Mouse (Mus musculus): ENCODE data around the gene Eya3. TPM values are rescaled to one million over a fixed set of nuclear protein-coding genes. Genes with fewer than 3 reads are reported as not detected.
"Not testable (repeated sequence)": the region's sequence is repeated elsewhere in the genome, so short reads cannot be mapped to it uniquely, and the experiment has no call there.

Eya3 gene
- polyA plus RNA-seq, 1 experiment from 2014 or later = 37.1 TPM

GRCm38 (mm10) chr4:132734766-132735165, 96.0 kb downstream of the Eya3 start:
- H3K4me2 ChIP-seq (ENCODE audit: low read depth, low read length) = no peak overlapping the region
- H3K27ac ChIP-seq (replicated peaks; ENCODE audit: low read depth, low read length) = no peak overlapping the region
- WGBS = 92% methylated on average over 2 of the region's 2 CpGs
- no peak for ATAC-seq (replicated peaks; ENCODE audit: insufficient number of reproducible peaks, low FRiP score, low TSS enrichment, low read depth)
- no peak for DNase-seq (ENCODE audit: low spot score)
- H3K36me3 ChIP-seq (replicated peaks; ENCODE audit: control insufficient read depth, insufficient read depth, low read depth, low read length) = no peaks in the 10 kb centered on the region
- H3K4me3 ChIP-seq (ENCODE audit: low read depth, low read length) = no peak overlapping the region
- no peaks in the 10 kb centered on the region for H3K9me3 ChIP-seq (replicated peaks; ENCODE audit: control insufficient read depth, low read length)
- H3K4me1 ChIP-seq (ENCODE audit: control insufficient read depth, insufficient read depth, low read length) = no peaks in the 10 kb centered on the region
- H3K27me3 ChIP-seq (ENCODE audit: control insufficient read depth, insufficient read depth, low read length) = no peaks in the 10 kb centered on the region
- no peak overlapping the region for H3K9ac ChIP-seq (replicated peaks; ENCODE audit: low read length)

GRCm38 (mm10) chr4:132735389-132735788, 96.6 kb downstream of the Eya3 start:
- Histone ChIP-seq H3K9me3 (replicated peaks; ENCODE audit: control insufficient read depth, low read length) (no peaks in the 10 kb centered on the region), H3K27me3 (ENCODE audit: control insufficient read depth, insufficient read depth, low read length) (no peaks in the 10 kb centered on the region), H3K4me3 (ENCODE audit: low read depth, low read length) (no peak overlapping the region), H3K9ac (replicated peaks; ENCODE audit: low read length) (no peak overlapping the region), H3K36me3 (replicated peaks; ENCODE audit: control insufficient read depth, insufficient read depth, low read depth, low read length) (no peaks in the 10 kb centered on the region), H3K4me2 (ENCODE audit: low read depth, low read length) (no peak overlapping the region), H3K27ac (replicated peaks; ENCODE audit: low read depth, low read length) (no peak overlapping the region), H3K4me1 (ENCODE audit: control insufficient read depth, insufficient read depth, low read length) (no peaks in the 10 kb centered on the region)
- no peak for ATAC-seq (replicated peaks; ENCODE audit: insufficient number of reproducible peaks, low FRiP score, low TSS enrichment, low read depth)
- WGBS = 82% methylated on average over 2 of the region's 2 CpGs
- no peak for DNase-seq (ENCODE audit: low spot score)

GRCm38 (mm10) chr4:132735894-132736293, 97.1 kb downstream of the Eya3 start:
- no peak overlapping the region for H3K4me2 ChIP-seq (ENCODE audit: low read depth, low read length)
- no peaks in the 10 kb centered on the region for H3K9me3 ChIP-seq (replicated peaks; ENCODE audit: control insufficient read depth, low read length)
- H3K36me3 ChIP-seq (replicated peaks; ENCODE audit: control insufficient read depth, insufficient read depth, low read depth, low read length) = no peaks in the 10 kb centered on the region
- no peaks in the 10 kb centered on the region for H3K27me3 ChIP-seq (ENCODE audit: control insufficient read depth, insufficient read depth, low read length)
- DNase-seq (ENCODE audit: low spot score) = no peak
- no peak for ATAC-seq (replicated peaks; ENCODE audit: insufficient number of reproducible peaks, low FRiP score, low TSS enrichment, low read depth)
- H3K27ac ChIP-seq (replicated peaks; ENCODE audit: low read depth, low read length) = no peak overlapping the region
- WGBS = 53% methylated on average over 3 of the region's 3 CpGs
- no peaks in the 10 kb centered on the region for H3K4me1 ChIP-seq (ENCODE audit: control insufficient read depth, insufficient read depth, low read length)
- no peak overlapping the region for H3K9ac ChIP-seq (replicated peaks; ENCODE audit: low read length)
- no peak overlapping the region for H3K4me3 ChIP-seq (ENCODE audit: low read depth, low read length)

- not testable (repeated sequence) for H3K36me3 ChIP-seq (replicated peaks; ENCODE audit: control insufficient read depth, insufficient read depth, low read depth, low read length); H3K4me2 ChIP-seq (ENCODE audit: low read depth, low read length); DNase-seq (ENCODE audit: low spot score); H3K27me3 ChIP-seq (ENCODE audit: control insufficient read depth, insufficient read depth, low read length); H3K9ac ChIP-seq (replicated peaks; ENCODE audit: low read length); ATAC-seq (replicated peaks; ENCODE audit: insufficient number of reproducible peaks, low FRiP score, low TSS enrichment, low read depth); H3K27ac ChIP-seq (replicated peaks; ENCODE audit: low read depth, low read length); H3K4me1 ChIP-seq (ENCODE audit: control insufficient read depth, insufficient read depth, low read length); H3K9me3 ChIP-seq (replicated peaks; ENCODE audit: control insufficient read depth, low read length); H3K4me3 ChIP-seq (ENCODE audit: low read depth, low read length)
- 88% methylated on average over 9 of the region's 9 CpGs for WGBS
Measured at GRCm38 (mm10) chr4:132737154-132737553, 98.4 kb downstream of the Eya3 start.

- DNase-seq (ENCODE audit: low spot score) (no peak), ATAC-seq (replicated peaks; ENCODE audit: insufficient number of reproducible peaks, low FRiP score, low TSS enrichment, low read depth) (no peak)
- Histone ChIP-seq H3K9me3 (replicated peaks; ENCODE audit: control insufficient read depth, low read length) (no peaks in the 10 kb centered on the region), H3K9ac (replicated peaks; ENCODE audit: low read length) (no peak overlapping the region), H3K36me3 (replicated peaks; ENCODE audit: control insufficient read depth, insufficient read depth, low read depth, low read length) (no peaks in the 10 kb centered on the region), H3K27me3 (ENCODE audit: control insufficient read depth, insufficient read depth, low read length) (no peaks in the 10 kb centered on the region), H3K4me2 (ENCODE audit: low read depth, low read length) (no peak overlapping the region), H3K4me1 (ENCODE audit: control insufficient read depth, insufficient read depth, low read length) (no peaks in the 10 kb centered on the region), H3K4me3 (ENCODE audit: low read depth, low read length) (no peak overlapping the region), H3K27ac (replicated peaks; ENCODE audit: low read depth, low read length) (no peak overlapping the region)
- 92% methylated on average over 7 of the region's 7 CpGs for WGBS
Measured at GRCm38 (mm10) chr4:132741491-132741890, 102.7 kb downstream of the Eya3 start.

- DNase-seq (ENCODE audit: low spot score) (no peak), ATAC-seq (replicated peaks; ENCODE audit: insufficient number of reproducible peaks, low FRiP score, low TSS enrichment, low read depth) (no peak)
- no peak overlapping the region for H3K4me3 ChIP-seq (ENCODE audit: low read depth, low read length)
- H3K27me3 ChIP-seq (ENCODE audit: control insufficient read depth, insufficient read depth, low read length) = no peaks in the 10 kb centered on the region
- no peak overlapping the region for H3K4me2 ChIP-seq (ENCODE audit: low read depth, low read length)
- H3K4me1 ChIP-seq (ENCODE audit: control insufficient read depth, insufficient read depth, low read length) = no peaks in the 10 kb centered on the region
- WGBS = 82% methylated on average over 11 of the region's 11 CpGs
- H3K27ac ChIP-seq (replicated peaks; ENCODE audit: low read depth, low read length) = no peak overlapping the region
- H3K9me3 ChIP-seq (replicated peaks; ENCODE audit: control insufficient read depth, low read length) = no peaks in the 10 kb centered on the region
- H3K36me3 ChIP-seq (replicated peaks; ENCODE audit: control insufficient read depth, insufficient read depth, low read depth, low read length) = no peaks in the 10 kb centered on the region
- no peak overlapping the region for H3K9ac ChIP-seq (replicated peaks; ENCODE audit: low read length)
Measured at GRCm38 (mm10) chr4:132743992-132744911, 105.5 kb downstream of the Eya3 start.

GRCm38 (mm10) chr4:132746911-132747517, 108.2 kb downstream of the Eya3 start:
- WGBS = 88% methylated on average over 9 of the region's 9 CpGs
- Histone ChIP-seq H3K27ac (replicated peaks; ENCODE audit: low read depth, low read length) (no peak overlapping the region), H3K4me2 (ENCODE audit: low read depth, low read length) (no peak overlapping the region)

GRCm38 (mm10) chr4:132747664-132748259, 109.0 kb downstream of the Eya3 start:
- ATAC-seq (replicated peaks; ENCODE audit: insufficient number of reproducible peaks, low FRiP score, low TSS enrichment, low read depth) = no peak
- Histone ChIP-seq H3K27me3 (ENCODE audit: control insufficient read depth, insufficient read depth, low read length) (no peaks in the 10 kb centered on the region), H3K27ac (replicated peaks; ENCODE audit: low read depth, low read length) (no peak overlapping the region), H3K9ac (replicated peaks; ENCODE audit: low read length) (no peak overlapping the region), H3K4me2 (ENCODE audit: low read depth, low read length) (no peak overlapping the region), H3K9me3 (replicated peaks; ENCODE audit: control insufficient read depth, low read length) (no peaks in the 10 kb centered on the region), H3K4me3 (ENCODE audit: low read depth, low read length) (no peak overlapping the region), H3K36me3 (replicated peaks; ENCODE audit: control insufficient read depth, insufficient read depth, low read depth, low read length) (no peaks in the 10 kb centered on the region), H3K4me1 (ENCODE audit: control insufficient read depth, insufficient read depth, low read length) (no peaks in the 10 kb centered on the region)
- WGBS = 54% methylated on average over 9 of the region's 9 CpGs
- no peak for DNase-seq (ENCODE audit: low spot score)

More at GRCm38 (mm10) chr4:132746911-132747517, 108.2 kb downstream of the Eya3 start:
- no peaks in the 10 kb centered on the region for H3K9me3 ChIP-seq (replicated peaks; ENCODE audit: control insufficient read depth, low read length)
- ATAC-seq (replicated peaks; ENCODE audit: insufficient number of reproducible peaks, low FRiP score, low TSS enrichment, low read depth) (no peak), DNase-seq (ENCODE audit: low spot score) (no peak)
- H3K4me3 ChIP-seq (ENCODE audit: low read depth, low read length) = no peak overlapping the region
- no peaks in the 10 kb centered on the region for H3K36me3 ChIP-seq (replicated peaks; ENCODE audit: control insufficient read depth, insufficient read depth, low read depth, low read length)
- H3K27me3 ChIP-seq (ENCODE audit: control insufficient read depth, insufficient read depth, low read length) = no peaks in the 10 kb centered on the region
- no peak overlapping the region for H3K9ac ChIP-seq (replicated peaks; ENCODE audit: low read length)
- H3K4me1 ChIP-seq (ENCODE audit: control insufficient read depth, insufficient read depth, low read length) = no peaks in the 10 kb centered on the region
